In genomic region chr11:68387441-68387760, GRCm38 (mm10) we compare ENCODE assay signal across 8 mouse cellular contexts. TPM values are rescaled to one million over a fixed set of nuclear protein-coding genes. Genes with fewer than 3 reads are reported as not detected.
DNase-seq lines count a peak whose midpoint lies in the region; ATAC-seq and TF ChIP-seq lines count a peak whose summit lies in the region.

No protein-coding gene starts in this region.

- no peak for TF ChIP-seq CTCF in cortical plate, adult 2 months (IDR thresholded peaks at IDR 0.05; ENCODE audit: extremely low read depth, insufficient read depth, low read length)

- no peaks in the 10 kb centered on the region for H3K9me3 ChIP-seq in kidney, embryonic 15.5 days (replicated peaks)
- no peaks in the 10 kb centered on the region for H3K9me3 ChIP-seq in hindbrain, embryonic 14.5 days (ENCODE audit: control insufficient read depth, low read length)
- H3K9me3 ChIP-seq in midbrain, embryonic 13.5 days: no peaks in the 10 kb centered on the region

- peak overlapping the region; percentile 57 for H3K9ac ChIP-seq in kidney, embryonic 15.5 days
- peak overlapping the region; percentile 55; the same call in 1 of the 2 replicates for H3K9ac ChIP-seq in hindbrain, embryonic 14.5 days
- H3K9ac ChIP-seq in midbrain, embryonic 13.5 days (replicated peaks): peak overlapping the region; percentile 80

- no peak for TF ChIP-seq POLR2A in cortical plate, adult 2 months (IDR thresholded peaks at IDR 0.05; ENCODE audit: extremely low read depth, insufficient read depth, low read length)

- 40% methylated on average over 4 of the region's 4 CpGs for WGBS in kidney, embryonic 15.5 days
- WGBS in hindbrain, embryonic 14.5 days: 14% methylated on average over 4 of the region's 4 CpGs
- 17% methylated on average over 4 of the region's 4 CpGs for WGBS in midbrain, embryonic 13.5 days

- peak overlapping the region; percentile 64 for H3K4me3 ChIP-seq in kidney, embryonic 15.5 days (replicated peaks)
- peak overlapping the region; percentile 45; the same call in 1 of the 2 replicates for H3K4me3 ChIP-seq in cortical plate, adult 2 months (ENCODE audit: insufficient read depth, low read length)
- H3K4me3 ChIP-seq in hindbrain, embryonic 14.5 days (replicated peaks; ENCODE audit: low read length): peak overlapping the region; percentile 55
- H3K4me3 ChIP-seq in midbrain, embryonic 13.5 days (replicated peaks): peak overlapping the region; percentile 52

- H3K27ac ChIP-seq in kidney, embryonic 15.5 days: peak overlapping the region; percentile 49
- H3K27ac ChIP-seq in cortical plate, adult 2 months (ENCODE audit: insufficient read depth, low read length): no peak overlapping the region
- peak overlapping the region; percentile 63; the same call in 1 of the 2 replicates for H3K27ac ChIP-seq in hindbrain, embryonic 14.5 days
- H3K27ac ChIP-seq in midbrain, embryonic 13.5 days: peak overlapping the region; percentile 80

- no peak for DNase-seq in kidney, adult 18-20 months
- DNase-seq in hindbrain, embryonic 14.5 days (ENCODE audit: low spot score): no peak
- no peak for DNase-seq in adrenal gland, postnatal 4 days (ENCODE audit: low spot score in 2 of 2)
- DNase-seq in gastrocnemius, postnatal 25 days: no peak

- H3K27me3 ChIP-seq in kidney, embryonic 15.5 days: peaks cover 92% of the 10 kb centered on the region
- H3K27me3 ChIP-seq in hindbrain, embryonic 14.5 days (ENCODE audit: control insufficient read depth, insufficient read depth, low read length): peaks cover 81% of the 10 kb centered on the region
- peaks cover 94% of the 10 kb centered on the region for H3K27me3 ChIP-seq in midbrain, embryonic 13.5 days

- H3K4me2 ChIP-seq in kidney, embryonic 15.5 days: peak overlapping the region; percentile 94
- peak overlapping the region; percentile 92 for H3K4me2 ChIP-seq in hindbrain, embryonic 14.5 days (replicated peaks)
- H3K4me2 ChIP-seq in midbrain, embryonic 13.5 days (replicated peaks): peak overlapping the region; percentile 94

- H3K4me1 ChIP-seq in kidney, embryonic 15.5 days: peaks cover 46% of the 10 kb centered on the region
- no peaks in the 10 kb centered on the region; the same call in 1 of the 2 replicates for H3K4me1 ChIP-seq in cortical plate, adult 2 months (ENCODE audit: control insufficient read depth, insufficient read depth, low read length)
- H3K4me1 ChIP-seq in hindbrain, embryonic 14.5 days (replicated peaks; ENCODE audit: control insufficient read depth, insufficient read depth, low read length): peaks cover 33% of the 10 kb centered on the region
- peaks cover 55% of the 10 kb centered on the region for H3K4me1 ChIP-seq in midbrain, embryonic 13.5 days (replicated peaks)

- H3K36me3 ChIP-seq in kidney, embryonic 15.5 days: no peaks in the 10 kb centered on the region
- no peaks in the 10 kb centered on the region for H3K36me3 ChIP-seq in hindbrain, embryonic 14.5 days (replicated peaks; ENCODE audit: control insufficient read depth, insufficient read depth)
- H3K36me3 ChIP-seq in midbrain, embryonic 13.5 days: no peaks in the 10 kb centered on the region

- ATAC-seq in kidney, embryonic 15.5 days (replicated peaks; ENCODE audit: low FRiP score): no peak; the same call in 1 of the 2 replicates
- ATAC-seq in hindbrain, embryonic 14.5 days (ENCODE audit: low FRiP score): no peak
- peak; percentile 1; the same call in 1 of the 2 replicates for ATAC-seq in midbrain, embryonic 13.5 days
- no peak for ATAC-seq in inflammation-experienced regulatory T-cells, adult 6 months

RNA-seq across cellular contexts. Expression of gene Ntn1, which starts 13.2 kb away (rescaled TPM):
- polyA plus RNA-seq in kidney, embryonic 15.5 days (2015; fragmentation: Nextera tagmentation; extraction: Ambion mirVana): 16.5 and 16.9 TPM in 2 replicates
- polyA plus RNA-seq in cortical plate, adult 2 months (2012; rRNA removed): 4.2 and 5.0 TPM in 2 replicates
- 13.1 and 14.1 TPM in 2 replicates for polyA plus RNA-seq in hindbrain, embryonic 14.5 days (2014; fragmentation: Nextera tagmentation; extraction: Ambion mirVana)
- 17.3 and 31.0 TPM in 2 replicates for polyA plus RNA-seq in midbrain, embryonic 13.5 days (2015; fragmentation: Nextera tagmentation; extraction: Ambion mirVana)
- polyA plus RNA-seq in inflammation-experienced regulatory T-cells, adult 6 months (2017; shearing (Covaris generic)): under 1 TPM; 0.13 to 0.31 (median 0.18) TPM
- 10 to 100 TPM; 16.8 to 23.4 TPM for total RNA-seq in adrenal gland, postnatal 4 days (2021)
- 1 to 10 TPM; 4.6 to 5.1 TPM for total RNA-seq in gastrocnemius, postnatal 25 days (2021)

RNA-seq across cellular contexts. Expression of gene Pik3r5, which starts 44.5 kb away (rescaled TPM):
- polyA plus RNA-seq in kidney, embryonic 15.5 days (2015; fragmentation: Nextera tagmentation; extraction: Ambion mirVana): 0.57 and 0.68 TPM in 2 replicates
- polyA plus RNA-seq in cortical plate, adult 2 months (2012; rRNA removed): 2.2 and 2.6 TPM in 2 replicates
- 0.37 and 1.2 TPM in 2 replicates for polyA plus RNA-seq in hindbrain, embryonic 14.5 days (2014; fragmentation: Nextera tagmentation; extraction: Ambion mirVana)
- polyA plus RNA-seq in midbrain, embryonic 13.5 days (2015; fragmentation: Nextera tagmentation; extraction: Ambion mirVana): 0.24 and 0.50 TPM in 2 replicates
- 10 to 100 TPM; 18.4 to 24.9 (median 20.6) TPM for polyA plus RNA-seq in inflammation-experienced regulatory T-cells, adult 6 months (2017; shearing (Covaris generic))
- total RNA-seq in adrenal gland, postnatal 4 days (2021): 1 to 10 TPM in 1 of 2 experiments, under 1 TPM in 1; 0.87 to 1.1 TPM
- total RNA-seq in gastrocnemius, postnatal 25 days (2021): under 1 TPM; 0.31 to 0.51 TPM
